Mouse (Mus musculus) embryo, embryonic 10.5 days (tissue): ENCODE data around the gene Naaladl1.
"Not testable (repeated sequence)": the region's sequence is repeated elsewhere in the genome, so short reads cannot be mapped to it uniquely, and the experiment has no call there.

Experiments
- DNase-seq: peaks from one replicate; pipeline ENCODE4 v3.0.0-alpha.2; 2015; ENCODE audit warnings: low spot score

The Naaladl1 gene

GRCm38 (mm10) chr19:6130414-6131128, 25.0 kb downstream of the Naaladl1 start:
- not testable (repeated sequence) for DNase-seq

- DNase-seq, result no peak
These were observed 26.7 kb downstream of the Naaladl1 start for GRCm38 (mm10) chr19:6132171-6132827.

GRCm38 (mm10) chr19:6133197-6133596, 27.6 kb downstream of the Naaladl1 start:
- not testable (repeated sequence) for DNase-seq

DNA sequence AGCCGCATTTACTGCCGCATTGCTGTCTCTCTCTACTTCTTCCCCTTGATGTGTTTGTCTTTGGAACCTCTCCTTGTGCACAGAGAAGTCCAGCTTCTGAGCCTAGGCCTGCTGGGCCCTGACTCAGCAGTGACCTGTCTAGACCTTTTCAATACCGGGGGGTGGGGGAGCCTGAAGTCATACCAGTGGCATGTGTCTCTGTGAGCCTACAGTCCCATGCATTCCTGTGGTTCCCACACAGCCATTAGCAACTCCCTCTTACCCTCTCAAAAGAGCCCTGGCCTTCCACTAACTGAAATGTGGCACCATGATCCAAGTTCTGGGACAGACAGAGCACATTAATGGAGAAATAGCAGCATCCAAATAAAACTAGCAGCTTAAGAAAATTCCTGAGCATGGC, 30.8 kb downstream of the Naaladl1 start:
- no peak for DNase-seq

DNA sequence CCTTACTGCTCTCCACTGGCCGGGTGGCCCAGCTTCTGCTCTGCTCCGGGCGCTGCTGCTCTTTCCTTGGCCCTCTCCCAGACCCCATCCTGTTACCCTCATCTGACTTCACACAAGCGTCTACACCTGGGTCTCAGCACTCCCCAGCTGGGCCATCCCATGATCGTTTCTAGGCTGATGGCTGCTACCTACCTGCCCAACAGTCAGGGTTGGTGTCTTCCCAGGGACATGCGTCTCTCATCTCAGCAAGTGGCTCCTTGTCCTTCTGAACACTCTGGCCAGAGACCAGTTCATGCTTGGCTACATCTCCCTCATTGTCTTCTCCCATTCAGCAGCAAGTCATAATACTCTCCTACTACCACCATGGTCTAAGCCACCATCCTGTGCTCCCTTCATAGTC, 34.1 kb downstream of the Naaladl1 start:
- DNase-seq, result no peak

- no peak for DNase-seq
These were observed 34.7 kb downstream of the Naaladl1 start for GRCm38 (mm10) chr19:6140374-6140677.

DNA sequence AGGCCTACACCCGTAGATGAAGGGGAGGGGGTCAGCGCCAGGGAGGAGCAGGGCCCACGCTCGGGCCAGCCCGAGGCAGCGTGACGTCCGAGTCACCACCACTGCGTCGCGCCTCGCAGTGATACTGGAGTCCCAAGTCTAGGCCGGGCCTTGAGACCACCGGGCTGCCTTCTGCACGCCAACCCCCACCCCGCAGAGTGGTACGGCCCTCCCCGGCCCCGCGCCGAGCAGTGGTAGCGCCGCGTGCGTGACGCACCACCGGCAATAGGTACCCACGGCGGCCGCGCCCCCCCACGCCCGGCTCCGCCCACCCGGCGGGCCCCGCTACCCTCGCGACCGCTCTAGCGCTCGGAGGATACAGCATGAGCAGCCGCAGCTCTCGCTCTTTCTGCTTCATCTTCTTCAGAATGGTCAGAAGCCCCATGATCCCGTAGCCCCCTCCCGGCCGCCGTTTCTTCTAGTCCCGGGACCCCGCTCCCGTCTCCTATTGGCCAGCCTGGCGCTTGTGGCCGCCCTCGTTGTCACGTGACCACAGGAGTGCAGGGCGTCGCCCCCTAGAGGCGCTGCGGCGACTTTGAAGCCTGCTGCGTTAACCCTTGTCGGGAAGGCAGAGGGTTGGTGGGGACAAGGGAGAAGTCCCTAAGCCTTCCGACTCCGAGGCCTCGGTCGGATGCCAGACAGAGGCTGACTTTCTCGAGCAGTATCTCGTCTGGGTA, 35.3 kb downstream of the Naaladl1 start, which contains the start of gene Batf2:
TSS of gene Batf2 (plus strand) at position 306 of the 716 bp plus-strand sequence.
- DNase-seq, result peak; percentile 98

- DNase-seq, result peak; percentile 97
These were observed 35.8 kb downstream of the Naaladl1 start, which contains the start of gene Arl2 for GRCm38 (mm10) chr19:6141394-6141749. Arl2 (minus strand) TSS chr19:6141548.

DNA sequence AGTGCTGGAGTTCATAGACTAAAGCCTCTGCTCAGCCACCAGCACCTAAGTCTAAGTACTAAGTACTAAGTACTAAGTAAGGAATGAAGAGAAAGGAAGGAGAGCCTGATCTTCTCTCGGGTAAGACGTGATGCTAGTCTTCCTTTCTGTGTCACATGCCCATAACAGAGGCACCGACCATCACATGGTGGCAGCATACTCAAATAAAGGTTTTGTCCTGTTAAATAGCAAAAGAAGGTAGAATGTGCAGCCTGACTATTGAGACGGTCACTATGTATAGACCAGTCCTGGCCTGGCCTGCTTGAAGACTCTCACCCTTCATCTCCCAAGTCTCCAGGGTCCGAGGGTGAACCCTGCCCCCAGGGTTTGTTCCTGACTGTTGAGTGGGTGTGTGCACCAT, 39.3 kb downstream of the Naaladl1 start:
- DNase-seq, result no peak

DNA sequence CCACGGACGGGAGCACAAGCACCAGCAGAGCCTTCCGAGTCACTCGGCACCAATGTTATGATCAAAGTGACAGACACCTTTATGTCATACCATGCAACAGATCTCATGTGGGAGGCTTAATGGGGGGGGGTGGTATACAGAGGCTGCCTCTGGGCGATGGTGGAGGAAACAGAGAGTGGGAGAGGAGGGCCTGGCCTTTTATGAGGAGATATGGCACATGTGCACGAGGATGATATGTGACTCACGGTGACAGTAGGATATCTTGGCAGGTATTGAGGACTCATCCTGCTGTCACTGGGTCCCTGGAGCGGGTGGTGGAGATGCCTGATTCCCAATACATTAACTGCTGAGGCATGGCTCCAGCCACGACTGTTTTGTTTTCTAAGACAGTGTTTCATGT, 49.6 kb downstream of the Naaladl1 start:
- no peak for DNase-seq

DNA sequence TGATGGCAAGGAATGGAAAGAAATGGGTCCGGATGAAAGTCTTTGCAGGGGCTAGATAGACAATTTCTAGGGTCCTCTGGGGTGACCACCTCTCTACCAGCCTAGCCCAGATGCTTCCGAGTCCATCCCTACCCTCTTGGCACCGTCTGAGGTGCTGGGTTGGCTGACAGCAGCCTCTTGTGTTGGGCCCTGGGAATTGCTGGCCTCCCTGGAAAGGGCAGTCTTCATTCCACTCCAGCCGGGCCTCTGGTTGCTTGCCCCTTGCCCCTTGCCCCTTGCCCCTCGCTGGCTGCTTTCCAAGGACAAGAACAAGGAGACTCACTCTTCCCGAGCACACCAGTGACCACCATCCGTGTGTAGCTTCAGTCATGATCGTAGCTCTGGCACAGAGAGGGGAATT, 50.8 kb downstream of the Naaladl1 start:
- DNase-seq, result no peak

DNA sequence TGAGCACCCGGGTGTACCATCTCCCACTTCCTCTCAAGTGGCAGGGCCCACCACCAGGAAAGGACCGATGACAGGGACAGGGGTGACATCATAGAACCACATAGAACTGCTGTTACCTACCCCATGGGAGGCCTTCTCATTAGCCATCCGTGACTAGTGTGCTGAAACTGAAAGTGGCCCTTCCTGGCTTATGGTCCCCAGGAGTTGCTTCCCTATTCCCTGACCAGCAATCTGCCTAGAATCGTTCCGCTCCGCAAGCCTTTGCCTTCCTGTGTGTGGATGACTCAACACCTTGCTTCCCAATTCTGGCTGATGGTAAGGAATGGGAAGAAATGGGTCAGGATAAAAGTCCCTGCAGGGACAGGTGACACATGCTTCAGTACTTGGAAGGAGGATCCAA, 51.6 kb downstream of the Naaladl1 start:
- no peak for DNase-seq

- no peak for DNase-seq
These were observed 58.4 kb downstream of the Naaladl1 start for GRCm38 (mm10) chr19:6163872-6164547.
